Mouse (Mus musculus): ENCODE measurements around the gene Mrpl39. TPM values are rescaled to one million over a fixed set of nuclear protein-coding genes. Genes with fewer than 3 reads are reported as not detected.

Mrpl39 gene
- polyA plus RNA-seq, 1 experiment from 2014 or later, result 27.0 TPM

GRCm38 (mm10) chr16:84708649-84709048 is 26.9 kb downstream of the Mrpl39 start:
- Histone ChIP-seq H3K9me3 (ENCODE audit: low read length) (no peaks in the 10 kb centered on the region), H3K4me1 (ENCODE audit: insufficient read depth, low read depth, low read length) (no peaks in the 10 kb centered on the region), H3K36me3 (ENCODE audit: insufficient read depth, low read length) (no peaks in the 10 kb centered on the region), H3K4me3 (ENCODE audit: low read depth, low read length) (no peak overlapping the region), H3K27ac (ENCODE audit: low read length) (no peak overlapping the region), H3K27me3 (replicated peaks; ENCODE audit: insufficient read depth, low read length) (0 out of 2 replicates have a peak, but pooled peaks cover 4% of the 10 kb centered on the region), H3K9ac (replicated peaks; ENCODE audit: low read depth) (no peak overlapping the region), H3K4me2 (replicated peaks; ENCODE audit: low read depth, low read length) (no peak overlapping the region)
- DNase-seq (ENCODE audit: low spot score) (no peak), ATAC-seq (no peak)
- 60% methylated on average over 2 of the region's 2 CpGs for WGBS
- no peak for TF ChIP-seq EP300 (IDR thresholded peaks at IDR 0.05)
- no peak for TF ChIP-seq CTCF (IDR thresholded peaks at IDR 0.05)

GRCm38 (mm10) chr16:84707802-84708201 is 27.7 kb downstream of the Mrpl39 start:
- no peaks in the 10 kb centered on the region for H3K36me3 ChIP-seq (ENCODE audit: insufficient read depth, low read length)
- H3K27ac ChIP-seq (ENCODE audit: low read length), result no peak overlapping the region
- no peak for DNase-seq (ENCODE audit: low spot score)
- peaks cover 4% of the 10 kb centered on the region; the same call in 1 of the 2 replicates for H3K27me3 ChIP-seq (replicated peaks; ENCODE audit: insufficient read depth, low read length)
- ATAC-seq, result no peak
- H3K4me3 ChIP-seq (ENCODE audit: low read depth, low read length), result no peak overlapping the region
- no peaks in the 10 kb centered on the region for H3K9me3 ChIP-seq (ENCODE audit: low read length)
- no peaks in the 10 kb centered on the region for H3K4me1 ChIP-seq (ENCODE audit: insufficient read depth, low read depth, low read length)
- H3K4me2 ChIP-seq (replicated peaks; ENCODE audit: low read depth, low read length), result no peak overlapping the region
- 68% methylated on average over 4 of the region's 4 CpGs for WGBS
- no peak overlapping the region for H3K9ac ChIP-seq (replicated peaks; ENCODE audit: low read depth)
- TF ChIP-seq EP300 (IDR thresholded peaks at IDR 0.05) (no peak), CTCF (IDR thresholded peaks at IDR 0.05) (no peak)

DNA sequence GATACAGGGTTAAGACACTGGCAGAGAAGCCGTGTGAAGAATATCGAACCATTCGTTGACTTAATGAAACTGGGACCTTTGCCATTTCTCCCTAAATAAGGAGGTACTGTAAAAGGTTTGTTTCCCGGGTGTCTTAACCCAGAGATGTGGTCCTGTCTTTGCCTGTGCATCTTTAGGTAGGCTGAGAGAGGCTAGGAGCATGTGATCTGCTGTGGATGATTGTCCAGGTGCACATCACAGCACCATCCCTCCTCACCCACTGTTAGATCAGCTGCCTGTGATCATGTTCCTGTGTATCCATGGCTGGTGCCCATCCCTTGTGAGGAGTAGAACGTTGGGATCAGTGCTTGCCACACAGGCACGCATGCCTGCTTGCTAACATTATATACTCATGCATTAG is 29.0 kb downstream of the Mrpl39 start:
- ATAC-seq (no peak), DNase-seq (ENCODE audit: low spot score) (no peak)
- Histone ChIP-seq H3K27ac (ENCODE audit: low read length) (no peak overlapping the region), H3K4me2 (replicated peaks; ENCODE audit: low read depth, low read length) (no peak overlapping the region), H3K4me1 (ENCODE audit: insufficient read depth, low read depth, low read length) (no peaks in the 10 kb centered on the region), H3K9ac (replicated peaks; ENCODE audit: low read depth) (no peak overlapping the region), H3K36me3 (ENCODE audit: insufficient read depth, low read length) (no peaks in the 10 kb centered on the region), H3K4me3 (ENCODE audit: low read depth, low read length) (no peak overlapping the region), H3K9me3 (ENCODE audit: low read length) (no peaks in the 10 kb centered on the region), H3K27me3 (replicated peaks; ENCODE audit: insufficient read depth, low read length) (peaks cover 4% of the 10 kb centered on the region; the same call in 1 of the 2 replicates)
- WGBS, result 78% methylated on average over 6 of the region's 6 CpGs
- TF ChIP-seq EP300 (IDR thresholded peaks at IDR 0.05) (no peak), CTCF (IDR thresholded peaks at IDR 0.05) (no peak)

- DNase-seq (ENCODE audit: low spot score), result no peak
- Histone ChIP-seq H3K36me3 (ENCODE audit: insufficient read depth, low read length) (no peaks in the 10 kb centered on the region), H3K9me3 (ENCODE audit: low read length) (no peaks in the 10 kb centered on the region), H3K27ac (ENCODE audit: low read length) (no peak overlapping the region), H3K9ac (replicated peaks; ENCODE audit: low read depth) (no peak overlapping the region), H3K4me1 (ENCODE audit: insufficient read depth, low read depth, low read length) (no peaks in the 10 kb centered on the region), H3K4me3 (ENCODE audit: low read depth, low read length) (no peak overlapping the region), H3K27me3 (replicated peaks; ENCODE audit: insufficient read depth, low read length) (peaks cover 4% of the 10 kb centered on the region; the same call in 1 of the 2 replicates), H3K4me2 (replicated peaks; ENCODE audit: low read depth, low read length) (no peak overlapping the region)
- WGBS, result 49% methylated on average over 5 of the region's 5 CpGs
- no peak for ATAC-seq
- no peak for TF ChIP-seq EP300 (IDR thresholded peaks at IDR 0.05)
- no peak for TF ChIP-seq CTCF (IDR thresholded peaks at IDR 0.05)
Measured at GRCm38 (mm10) chr16:84705507-84705906, 30.0 kb downstream of the Mrpl39 start.

DNA sequence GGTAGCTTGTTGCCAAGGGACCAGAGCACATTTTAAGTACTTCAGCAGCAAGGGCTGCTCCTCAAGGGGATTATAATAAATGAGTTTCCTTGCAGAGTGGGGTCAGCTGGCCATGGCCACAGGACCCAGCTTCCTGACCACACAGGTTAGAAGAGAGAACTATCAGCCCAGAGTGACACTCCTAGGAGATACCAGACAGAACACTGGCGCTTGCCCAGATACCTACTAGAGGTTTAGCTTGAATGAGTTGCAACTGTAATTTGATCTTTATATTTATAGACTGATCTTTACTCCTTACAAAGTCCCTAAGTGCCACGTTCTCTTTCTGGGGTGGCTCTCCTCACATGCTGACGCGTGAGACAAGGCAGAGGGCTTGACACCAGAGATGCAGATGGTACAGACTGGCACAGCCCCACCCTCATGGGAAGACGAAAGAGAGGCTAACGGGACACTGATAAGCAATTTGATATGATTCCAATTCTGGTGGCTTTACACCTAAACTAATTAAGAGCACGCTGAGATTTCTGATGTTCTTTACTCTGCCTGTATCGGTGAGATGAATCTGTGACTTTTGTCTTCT is 30.8 kb downstream of the Mrpl39 start:
- no peak overlapping the region for H3K27ac ChIP-seq (ENCODE audit: low read length)
- ATAC-seq, result no peak
- H3K36me3 ChIP-seq (ENCODE audit: insufficient read depth, low read length), result no peaks in the 10 kb centered on the region
- TF ChIP-seq CTCF (IDR thresholded peaks at IDR 0.05) (no peak), EP300 (IDR thresholded peaks at IDR 0.05) (no peak)
- DNase-seq (ENCODE audit: low spot score), result no peak
- no peaks in the 10 kb centered on the region for H3K4me1 ChIP-seq (ENCODE audit: insufficient read depth, low read depth, low read length)
- peaks cover 4% of the 10 kb centered on the region; the same call in 1 of the 2 replicates for H3K27me3 ChIP-seq (replicated peaks; ENCODE audit: insufficient read depth, low read length)
- H3K9me3 ChIP-seq (ENCODE audit: low read length), result no peaks in the 10 kb centered on the region
- WGBS, result 55% methylated on average over 8 of the region's 8 CpGs
- H3K4me2 ChIP-seq (replicated peaks; ENCODE audit: low read depth, low read length), result no peak overlapping the region
- H3K9ac ChIP-seq (replicated peaks; ENCODE audit: low read depth), result no peak overlapping the region
- no peak overlapping the region for H3K4me3 ChIP-seq (ENCODE audit: low read depth, low read length)

GRCm38 (mm10) chr16:84703769-84704660 is 31.5 kb downstream of the Mrpl39 start:
- Histone ChIP-seq H3K27ac (ENCODE audit: low read length) (no peak overlapping the region), H3K4me1 (ENCODE audit: insufficient read depth, low read depth, low read length) (no peaks in the 10 kb centered on the region), H3K27me3 (replicated peaks; ENCODE audit: insufficient read depth, low read length) (peaks cover 4% of the 10 kb centered on the region; the same call in 1 of the 2 replicates), H3K4me2 (replicated peaks; ENCODE audit: low read depth, low read length) (peak overlapping the region; percentile 93), H3K9me3 (ENCODE audit: low read length) (no peaks in the 10 kb centered on the region), H3K4me3 (ENCODE audit: low read depth, low read length) (peak overlapping the region; percentile 48), H3K9ac (replicated peaks; ENCODE audit: low read depth) (no peak overlapping the region), H3K36me3 (ENCODE audit: insufficient read depth, low read length) (no peaks in the 10 kb centered on the region)
- WGBS, result 57% methylated on average over 13 of the region's 13 CpGs
- TF ChIP-seq EP300 (IDR thresholded peaks at IDR 0.05), result no peak
- TF ChIP-seq CTCF (IDR thresholded peaks at IDR 0.05), result no peak
- ATAC-seq (no peak), DNase-seq (ENCODE audit: low spot score) (no peak)

Data from lung, postnatal 0 days (tissue).